Mouse (Mus musculus) spleen, postnatal 10 days (tissue): Measurements from ENCODE around the gene Rassf6.
A peak's percentile ranks its signal among the peaks of the same experiment; 100 is the strongest.
"Not testable (repeated sequence)": the region's sequence is repeated elsewhere in the genome, so short reads cannot be mapped to it uniquely, and the experiment has no call there.

Experiments
- DNase-seq, 2 experiments: peaks; one replicate each; pipeline ENCODE4 v3.0.0; 2021 to 2022; ENCODE audit warnings: low spot score in 2 of 2

Gene Rassf6

DNA sequence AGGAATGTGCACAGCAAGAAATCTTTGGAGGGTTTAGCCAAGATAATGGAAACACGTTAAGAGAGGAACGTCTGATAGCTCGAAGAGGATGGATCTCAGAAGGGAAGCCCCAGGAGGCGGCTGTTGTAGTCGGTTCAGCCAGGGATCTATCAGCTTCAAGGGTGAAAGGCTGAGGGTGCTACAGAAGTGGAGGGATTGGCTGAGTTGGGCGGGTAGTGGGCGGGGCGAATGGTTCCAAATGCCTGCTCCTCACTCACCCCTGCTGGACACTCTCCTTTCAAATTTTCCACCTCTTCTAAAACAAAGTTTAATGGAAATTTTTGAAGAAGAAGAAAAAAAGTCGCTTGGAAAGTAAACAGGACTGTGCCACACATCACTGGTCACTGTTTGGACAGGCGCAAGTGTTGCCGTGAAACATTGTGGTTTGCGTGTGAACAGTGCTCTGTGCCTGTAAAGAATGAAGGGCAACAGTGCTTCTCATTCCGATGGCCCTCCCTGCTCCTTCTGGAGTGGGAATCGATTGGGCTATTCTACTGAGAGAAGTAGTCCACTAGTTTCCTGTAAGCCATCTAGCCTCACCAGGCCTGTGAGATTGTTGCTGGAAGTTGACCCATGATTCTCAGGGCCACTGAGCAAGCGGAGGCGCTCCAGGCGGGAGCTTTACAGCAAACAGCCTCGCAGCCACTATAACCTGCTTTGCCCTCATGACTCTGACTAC is 15.6 kb downstream of the Rassf6 start:
- DNase-seq, result no peak

GRCm38 (mm10) chr5:90623209-90623608 is 17.2 kb downstream of the Rassf6 start:
- no peak for DNase-seq

- no peak for DNase-seq
Observed at GRCm38 (mm10) chr5:90621726-90622125, 18.7 kb downstream of the Rassf6 start.

DNA sequence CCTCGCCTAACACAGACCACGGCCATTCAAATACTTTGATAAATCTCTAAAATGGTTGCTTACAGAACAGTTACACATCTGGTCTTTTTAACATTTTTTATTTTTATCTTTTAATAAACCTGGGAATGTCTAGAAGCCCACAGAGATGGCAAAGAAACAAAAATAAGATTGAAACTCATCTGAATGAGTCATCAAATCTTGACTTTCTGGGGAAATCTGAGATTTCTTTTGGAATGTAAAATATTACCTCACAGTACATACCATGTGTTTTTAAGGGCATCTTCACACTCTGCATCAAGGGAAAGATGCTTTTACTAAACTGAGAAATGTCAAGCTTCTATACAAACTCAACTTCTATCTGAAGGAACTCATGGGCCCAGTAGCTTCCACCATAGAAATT is 19.1 kb downstream of the Rassf6 start:
- no peak for DNase-seq

DNA sequence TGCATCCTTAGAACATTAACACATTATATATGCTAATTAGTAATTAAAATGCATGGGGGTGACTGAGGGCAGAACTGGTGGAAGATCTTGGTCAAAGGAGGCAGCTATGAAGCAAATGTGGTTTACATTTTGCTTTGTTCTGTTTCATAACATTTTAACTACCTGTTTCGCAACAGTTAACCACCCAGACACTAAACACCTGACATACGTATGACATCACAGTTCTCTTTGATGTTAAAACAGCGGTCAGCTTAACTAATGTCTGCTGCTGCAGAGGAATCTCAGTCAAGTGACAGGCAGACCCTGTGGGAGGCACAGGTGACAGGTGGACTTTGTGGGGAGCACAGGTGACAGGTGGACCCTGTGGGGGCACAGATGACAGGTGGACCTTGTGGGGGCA is 22.6 kb downstream of the Rassf6 start:
- DNase-seq, result no peak

- not testable (repeated sequence) for DNase-seq
Observed at GRCm38 (mm10) chr5:90612751-90613150, 27.7 kb downstream of the Rassf6 start.

DNA sequence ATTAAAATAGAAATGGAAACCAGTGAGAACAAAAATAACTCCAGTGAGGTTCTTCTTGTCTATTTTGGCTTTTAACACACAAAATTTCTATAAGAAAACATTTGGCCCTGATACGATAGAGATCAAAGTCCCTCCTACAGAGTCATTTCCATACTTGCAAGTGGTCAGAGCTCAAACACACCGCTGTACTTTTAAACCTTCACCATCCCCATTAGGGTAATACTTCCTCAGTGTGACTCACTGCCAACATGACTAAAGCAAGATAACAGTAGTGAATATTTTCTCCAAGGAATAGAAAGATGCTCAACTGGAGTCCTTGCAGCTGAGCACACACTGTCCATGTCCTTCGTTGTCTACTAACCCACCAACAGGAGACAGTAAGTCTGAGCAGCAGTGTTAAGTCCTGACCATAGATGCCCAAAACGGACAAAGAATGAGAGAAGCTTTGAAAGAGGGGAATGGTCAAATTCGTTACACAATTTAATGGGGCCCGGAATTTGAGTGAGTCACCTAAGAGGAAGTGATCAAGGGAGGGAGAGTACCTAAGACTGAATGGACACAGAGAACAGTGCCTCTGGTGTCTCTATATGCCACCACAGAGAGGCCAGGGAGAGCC is 28.4 kb downstream of the Rassf6 start:
- no peak for DNase-seq

DNA sequence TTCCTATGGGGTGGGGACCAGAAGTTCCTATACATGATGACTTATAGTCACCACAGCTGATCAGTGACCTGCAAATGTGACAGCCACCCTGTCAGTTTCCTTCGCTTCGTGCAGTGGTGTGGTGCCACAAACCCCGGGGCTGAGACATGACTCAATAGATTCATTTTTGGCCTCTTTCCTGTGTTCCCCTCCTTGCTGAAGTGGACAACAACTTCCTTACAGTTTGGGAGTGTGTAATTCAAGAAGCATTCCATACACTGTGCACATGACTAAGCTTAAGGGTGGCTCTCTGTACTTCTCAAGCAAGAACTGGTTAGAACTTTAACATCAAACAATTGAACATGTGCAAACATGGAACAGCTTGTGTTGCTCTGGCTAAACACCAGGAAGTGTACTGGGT is 29.1 kb downstream of the Rassf6 start:
- DNase-seq, result no peak

DNA sequence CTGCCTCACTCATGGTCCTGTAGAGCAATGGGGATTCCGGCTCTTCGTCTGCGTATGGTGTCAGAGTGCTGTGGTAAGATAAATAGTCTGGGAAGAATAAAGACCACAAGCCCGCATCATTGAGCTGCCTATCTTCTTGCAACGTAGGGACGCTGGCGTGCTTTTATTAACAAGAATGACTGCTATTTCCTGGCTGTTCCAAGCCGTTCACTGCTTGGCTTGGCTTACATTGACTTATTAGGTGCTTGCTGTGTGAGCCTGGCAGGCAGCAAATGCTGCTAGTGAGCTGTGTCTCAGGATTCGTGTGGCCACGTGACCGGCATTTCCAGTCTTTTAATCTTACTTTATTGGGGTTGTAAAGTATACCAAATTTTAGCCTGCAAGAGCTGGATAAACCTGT is 31.6 kb downstream of the Rassf6 start:
- no peak for DNase-seq

DNA sequence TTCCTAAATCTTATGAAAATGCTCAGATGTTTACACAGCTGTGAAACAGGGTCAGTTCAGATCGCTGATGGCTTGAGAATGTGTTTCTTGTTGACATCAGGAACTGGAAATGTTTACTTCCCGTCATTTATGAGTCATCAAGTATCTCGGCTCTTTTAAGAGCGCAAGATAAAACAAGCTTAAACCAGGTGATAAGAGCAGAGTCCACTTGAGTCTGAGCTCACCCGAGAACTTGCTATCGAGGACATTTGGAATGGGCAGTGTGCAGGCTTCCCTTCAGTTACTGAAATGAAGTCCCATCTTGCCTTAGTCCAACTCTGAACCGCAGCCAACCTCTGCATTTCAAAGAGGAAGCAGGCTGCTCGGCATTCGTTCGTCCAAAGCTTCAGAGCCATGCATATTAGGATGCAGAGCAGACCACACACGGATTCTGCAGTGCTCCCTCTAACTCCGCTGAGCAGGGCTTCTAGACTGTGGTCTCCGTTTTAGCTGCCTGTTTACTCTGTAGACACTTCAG is 37.0 kb downstream of the Rassf6 start:
- no peak for DNase-seq

- DNase-seq, result peak in 1 of 2 experiments; percentile 50
Observed at GRCm38 (mm10) chr5:90601469-90601868, 39.0 kb downstream of the Rassf6 start.

GRCm38 (mm10) chr5:90596155-90596554 is 44.3 kb downstream of the Rassf6 start:
- no peak for DNase-seq

GRCm38 (mm10) chr5:90594945-90595344 is 45.5 kb downstream of the Rassf6 start:
- DNase-seq, result no peak

DNA sequence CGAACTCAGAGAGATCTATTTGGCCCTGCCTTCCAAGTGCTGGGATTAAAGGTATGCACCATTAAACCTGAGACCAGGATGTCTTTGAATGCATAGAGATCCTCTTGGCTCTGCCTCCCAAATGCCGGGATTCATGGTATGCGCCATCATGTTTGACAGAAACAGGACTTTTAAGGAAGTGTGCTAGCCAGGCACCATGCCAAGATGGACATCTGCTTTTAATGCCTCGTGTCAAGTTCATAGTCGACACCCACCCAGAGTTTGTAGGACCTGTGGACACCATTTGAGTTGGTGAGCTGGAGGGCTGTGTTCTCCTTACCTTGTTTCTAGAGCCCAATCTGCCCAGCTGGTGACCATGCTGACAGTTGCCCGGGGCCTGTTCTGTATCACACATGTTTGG is 48.5 kb downstream of the Rassf6 start:
- DNase-seq, result no peak

DNA sequence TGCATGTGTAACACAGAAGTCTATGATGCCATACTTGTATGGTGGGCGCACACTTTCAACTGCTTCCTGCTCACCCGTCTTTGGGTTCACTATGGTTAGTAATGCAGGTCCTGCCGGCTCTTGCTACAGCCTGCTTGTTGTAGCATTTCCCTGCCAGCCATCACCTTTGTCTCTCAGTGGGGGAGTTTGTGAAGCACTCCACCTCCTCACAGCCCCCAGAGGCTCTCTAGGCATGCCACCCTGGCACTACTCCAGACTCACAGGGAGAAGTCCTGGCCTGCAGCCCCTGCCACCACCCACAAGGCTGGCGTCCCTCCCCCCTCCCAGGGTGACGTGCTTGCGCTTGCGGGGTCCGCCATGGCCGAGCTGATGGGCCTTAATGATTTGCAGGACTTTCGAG is 49.8 kb downstream of the Rassf6 start:
- DNase-seq, result no peak

- peak; percentile 20 to 59 for DNase-seq
Observed at GRCm38 (mm10) chr5:90588708-90589595, 51.5 kb downstream of the Rassf6 start.

DNA sequence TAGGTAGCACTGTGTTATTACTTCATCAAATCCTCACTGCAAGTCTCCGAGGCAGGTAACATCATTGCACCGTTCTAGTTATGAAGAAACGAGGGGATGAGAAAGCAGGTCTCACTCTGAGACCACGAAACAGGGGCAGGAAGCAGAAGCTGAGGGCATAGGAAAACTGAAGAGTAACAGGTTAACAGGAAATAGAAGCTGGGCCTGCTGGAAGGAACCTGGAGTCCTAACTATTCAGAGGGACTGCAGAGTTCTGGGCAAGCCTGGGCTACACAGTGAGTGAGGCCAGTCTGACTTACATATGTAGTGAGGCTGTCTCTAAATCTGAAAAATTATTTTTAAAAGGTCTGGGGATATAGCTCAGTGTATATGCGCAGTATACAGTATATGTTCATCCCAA is 52.4 kb downstream of the Rassf6 start:
- no peak for DNase-seq

DNA sequence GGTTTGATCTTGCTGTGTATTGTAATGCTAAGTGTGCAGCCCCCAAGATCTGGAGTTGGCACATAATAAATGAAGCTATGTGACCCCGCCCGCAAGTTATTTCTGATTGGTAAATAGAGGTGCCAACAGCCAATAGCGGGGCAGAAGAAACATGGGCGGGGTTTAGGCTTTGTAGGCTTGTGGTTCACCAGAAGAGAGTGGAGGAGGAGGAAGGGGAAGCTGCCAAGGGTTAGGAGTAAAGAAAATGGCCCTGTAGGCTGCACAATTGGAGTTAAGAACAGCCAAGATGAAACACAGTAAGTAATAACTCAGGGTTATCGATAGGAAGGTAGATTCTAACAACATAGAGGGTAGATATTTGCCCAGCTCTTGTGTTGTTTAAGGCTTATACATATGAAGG is 53.9 kb downstream of the Rassf6 start:
- no peak for DNase-seq

GRCm38 (mm10) chr5:90584799-90585198 is 55.7 kb downstream of the Rassf6 start:
- DNase-seq, result no peak

GRCm38 (mm10) chr5:90582179-90582578 is 58.3 kb downstream of the Rassf6 start:
- DNase-seq, result no peak

DNA sequence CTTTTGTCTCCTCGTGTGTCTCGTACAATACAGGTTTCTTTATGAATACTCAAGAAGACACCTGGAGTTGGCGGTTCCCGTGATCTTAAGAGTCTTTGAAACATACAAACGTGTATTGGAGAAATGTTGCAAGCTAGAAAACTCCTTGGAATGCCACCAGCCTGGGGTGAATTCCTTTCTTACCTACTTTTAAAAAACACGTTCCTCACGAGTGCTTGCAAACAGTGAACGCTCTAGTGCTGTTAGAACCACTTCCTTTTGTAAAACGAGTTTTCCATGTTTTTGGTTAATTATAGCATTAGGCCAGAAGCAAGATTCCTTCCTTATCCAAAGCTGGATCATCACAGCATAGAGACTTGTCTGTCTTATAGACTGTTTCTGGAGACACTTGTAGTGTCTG is 60.9 kb downstream of the Rassf6 start:
- no peak for DNase-seq

GRCm38 (mm10) chr5:90577751-90578150 is 62.7 kb downstream of the Rassf6 start:
- no peak for DNase-seq
